Mouse (Mus musculus): Measurements from ENCODE around the gene Vmn1r75. TPM values are rescaled to one million over a fixed set of nuclear protein-coding genes. Genes with fewer than 3 reads are reported as not detected.

Vmn1r75 gene
- not detected in 2 replicates for polyA plus RNA-seq (2016; fragmentation: Nextera tagmentation; extraction: Ambion mirVana)

- Histone ChIP-seq H3K9me3 (peaks cover 10% of the 10 kb centered on the region), H3K4me1 (no peaks in the 10 kb centered on the region), H3K4me3 (replicated peaks) (no peak within 1 kb of the TSS), H3K36me3 (replicated peaks) (no peaks in the 10 kb centered on the region), H3K27me3 (no peaks in the 10 kb centered on the region), H3K9ac (no peak within 1 kb of the TSS), H3K27ac (no peak within 1 kb of the TSS), H3K4me2 (no peak within 1 kb of the TSS)
- no peak for ATAC-seq (ENCODE audit: low FRiP score)
These were observed at the start of gene Vmn1r75 for GRCm38 (mm10) chr7:11874330-11874729. Gene Vmn1r75 (plus strand): TSS chr7:11874630.

GRCm38 (mm10) chr7:11833680-11834079, 40.8 kb upstream of the Vmn1r75 start, which contains the start of gene Vmn1r74:
Gene Vmn1r74 (plus strand): TSS chr7:11833980.
- H3K9me3 ChIP-seq, result peaks cover 22% of the 10 kb centered on the region
- no peak for ATAC-seq (ENCODE audit: low FRiP score)

More at GRCm38 (mm10) chr7:11833680-11834079, 40.8 kb upstream of the Vmn1r75 start, which contains the start of gene Vmn1r74:
- Histone ChIP-seq H3K36me3 (replicated peaks) (no peaks in the 10 kb centered on the region), H3K4me3 (replicated peaks) (no peak within 1 kb of the TSS), H3K4me1 (no peaks in the 10 kb centered on the region), H3K4me2 (no peak within 1 kb of the TSS), H3K9ac (no peak within 1 kb of the TSS), H3K27ac (no peak within 1 kb of the TSS), H3K27me3 (no peaks in the 10 kb centered on the region)
- 82% methylated on average over 2 of the region's 2 CpGs for WGBS

Other genes starting within 250 kb of the Vmn1r75 start
- not detected in 2 replicates for gene Vmn1r72, start 194.5 kb upstream of the Vmn1r75 start, polyA plus RNA-seq (2016; fragmentation: Nextera tagmentation; extraction: Ambion mirVana)
- gene Vmn1r73, start 144.4 kb upstream of the Vmn1r75 start, polyA plus RNA-seq (2016; fragmentation: Nextera tagmentation; extraction: Ambion mirVana), result not detected in 2 replicates
- not detected in 2 replicates for gene Vmn1r74, start 40.6 kb upstream of the Vmn1r75 start, polyA plus RNA-seq (2016; fragmentation: Nextera tagmentation; extraction: Ambion mirVana)
- not detected in 2 replicates for gene Vmn1r76, start 63.6 kb downstream of the Vmn1r75 start, polyA plus RNA-seq (2016; fragmentation: Nextera tagmentation; extraction: Ambion mirVana)
- not detected in 2 replicates for gene Vmn1r77, start 162.1 kb downstream of the Vmn1r75 start, polyA plus RNA-seq (2016; fragmentation: Nextera tagmentation; extraction: Ambion mirVana)

Data from forebrain, embryonic 12.5 days (tissue).